8 mouse cellular contexts compared by ENCODE assay signal in genomic region chr6:87042337-87043130, GRCm38 (mm10). TPM values are rescaled to one million over a fixed set of nuclear protein-coding genes. Genes with fewer than 3 reads are reported as not detected.
DNase-seq lines count a peak whose midpoint lies in the region; ATAC-seq and TF ChIP-seq lines count a peak whose summit lies in the region.

Gene Gfpt1 (plus strand): TSS chr6:87042846.

- peak within 1 kb of the TSS; percentile 85 for H3K4me2 ChIP-seq in lung, embryonic 16.5 days (ENCODE audit: low read depth, low read length)

- no peak for TF ChIP-seq RAD21 in MEL (IDR thresholded peaks at IDR 0.05; ENCODE audit: low read depth, low read length)

- H3K9me3 ChIP-seq in MEL (replicated peaks; ENCODE audit: insufficient read depth, low read length) = no peaks in the 10 kb centered on the region
- H3K9me3 ChIP-seq in lung, embryonic 16.5 days (ENCODE audit: control insufficient read depth, low read length) = no peaks in the 10 kb centered on the region

- H3K27ac ChIP-seq in MEL (ENCODE audit: control insufficient read depth, low read depth, low read length) = peak within 1 kb of the TSS; percentile 98
- H3K27ac ChIP-seq in cerebellum, adult 2 months (ENCODE audit: insufficient read depth, low read length) = peak within 1 kb of the TSS; percentile 99
- H3K27ac ChIP-seq in lung, embryonic 16.5 days (ENCODE audit: low read length) = peak within 1 kb of the TSS; percentile 100

- peak within 1 kb of the TSS; percentile 82 to 99 for H3K4me3 ChIP-seq in MEL (ENCODE audit: control insufficient read depth in 1 of 2, insufficient read depth in 1 of 2, low read depth in 2 of 2, low read length in 2 of 2)
- H3K4me3 ChIP-seq in cerebellum, adult 2 months (replicated peaks; ENCODE audit: insufficient read depth, low read depth, low read length) = peak within 1 kb of the TSS; percentile 77
- H3K4me3 ChIP-seq in lung, embryonic 16.5 days (ENCODE audit: low read length) = peak within 1 kb of the TSS; percentile 98

- H3K27me3 ChIP-seq in MEL (ENCODE audit: control insufficient read depth in 1 of 2, insufficient read depth in 2 of 2, low read length in 2 of 2) = no peaks in the 10 kb centered on the region
- no peaks in the 10 kb centered on the region for H3K27me3 ChIP-seq in cerebellum, adult 2 months (ENCODE audit: control insufficient read depth, insufficient read depth, low read length)
- H3K27me3 ChIP-seq in lung, embryonic 16.5 days (ENCODE audit: control insufficient read depth, insufficient read depth, low read depth, low read length) = no peaks in the 10 kb centered on the region

- TF ChIP-seq CTCF in MEL (IDR thresholded peaks at IDR 0.05 in 2 of 3, conservative IDR thresholded peaks at IDR 0.05 in 1 of 3; ENCODE audit: control insufficient read depth in 1 of 3, insufficient read depth in 1 of 3, low read depth in 2 of 3, low read length in 3 of 3, poor library complexity in 1 of 3, severe bottlenecking in 1 of 3) = no peak
- TF ChIP-seq CTCF in cerebellum, adult 2 months (IDR thresholded peaks at IDR 0.05; ENCODE audit: borderline replicate concordance, insufficient read depth, low read depth, low read length) = no peak

- DNase-seq in MEL (ENCODE audit: low read depth, low spot score) = peak; percentile 95
- DNase-seq in cerebellum, adult 2 months = peak; percentile 95 to 96
- DNase-seq in forelimb bud, embryonic 11.5 days (ENCODE audit: low read depth, low spot score) = peak; percentile 93
- DNase-seq in layer of hippocampus, adult 9-10 months (ENCODE audit: low spot score) = peak; percentile 81
- DNase-seq in ovary, postnatal 10 days (ENCODE audit: low spot score) = peak; percentile 88
- DNase-seq in thymus, postnatal 10 days (ENCODE audit: low spot score in 2 of 2) = peak; percentile 93 to 95

- peaks cover 27% of the 10 kb centered on the region for H3K79me2 ChIP-seq in MEL (ENCODE audit: control insufficient read depth, insufficient read depth, low read length, poor library complexity)

- ATAC-seq in hematopoietic stem cell, adult 5-6 weeks (replicated peaks in 1 of 2; ENCODE audit: insufficient read depth in 1 of 2, low FRiP score in 2 of 2, low TSS enrichment in 1 of 2, low read depth in 1 of 2, poor library complexity in 2 of 2, severe bottlenecking in 2 of 2) = peak; percentile 80 to 90
- ATAC-seq in lung, embryonic 16.5 days (ENCODE audit: low read depth) = peak; percentile 98

- WGBS in cerebellum, adult 2 months = under 1% methylated on average over 67 of the region's 68 CpGs
- WGBS in lung, embryonic 16.5 days = 0% methylated on average over 64 of the region's 68 CpGs

- TF ChIP-seq POLR2A in MEL (IDR thresholded peaks at IDR 0.05; ENCODE audit: control insufficient read depth in 1 of 2, insufficient read depth in 1 of 2, low read depth in 1 of 2, low read length in 2 of 2, poor library complexity in 1 of 2) = peak; percentile 88 to 93
- peak; percentile 99 for TF ChIP-seq POLR2A in cerebellum, adult 2 months (IDR thresholded peaks at IDR 0.05; ENCODE audit: borderline replicate concordance, insufficient read depth, low read length)

- TF ChIP-seq EP300 in MEL (IDR thresholded peaks at IDR 0.05; ENCODE audit: low read depth in 1 of 2, low read length in 2 of 2) = no peak; a peak in 1 of 4 replicates

- peaks cover 17 to 34% of the 10 kb centered on the region in 2 experiments for H3K4me1 ChIP-seq in MEL (ENCODE audit: control insufficient read depth in 1 of 2, insufficient read depth in 2 of 2, low read length in 2 of 2)
- peaks cover 6% of the 10 kb centered on the region for H3K4me1 ChIP-seq in cerebellum, adult 2 months (ENCODE audit: control insufficient read depth, insufficient read depth, low read length)
- H3K4me1 ChIP-seq in lung, embryonic 16.5 days (replicated peaks; ENCODE audit: control insufficient read depth, insufficient read depth, low read length) = peaks cover 13% of the 10 kb centered on the region

- H3K9ac ChIP-seq in MEL (ENCODE audit: control insufficient read depth, low read depth, low read length, poor library complexity, severe bottlenecking) = peak within 1 kb of the TSS; percentile 99
- H3K9ac ChIP-seq in lung, embryonic 16.5 days (ENCODE audit: low read length) = peak within 1 kb of the TSS; percentile 98

- peaks cover 7 to 36% of the 10 kb centered on the region in 2 experiments for H3K36me3 ChIP-seq in MEL (ENCODE audit: control insufficient read depth in 1 of 2, insufficient read depth in 2 of 2, low read length in 2 of 2)
- H3K36me3 ChIP-seq in lung, embryonic 16.5 days (ENCODE audit: control insufficient read depth, insufficient read depth, low read length) = no peaks in the 10 kb centered on the region

TF ChIP-seq in MEL, 35 proteins besides CTCF, POLR2A, EP300 and RAD21:
- no peak for TF ChIP-seq MYB (IDR thresholded peaks at IDR 0.05; ENCODE audit: low read depth, low read length)
- no peak; the same call in 1 of the 2 replicates for TF ChIP-seq KAT2A (conservative IDR thresholded peaks at IDR 0.05; ENCODE audit: low read depth, low read length)
- TF ChIP-seq UBTF (IDR thresholded peaks at IDR 0.05; ENCODE audit: borderline replicate concordance, insufficient read depth, low read depth, low read length) = no peak
- no peak for TF ChIP-seq SMC3 (IDR thresholded peaks at IDR 0.05; ENCODE audit: low read depth, low read length)
- TF ChIP-seq JUND (IDR thresholded peaks at IDR 0.05; ENCODE audit: low read depth, low read length) = no peak
- TF ChIP-seq NRF1 (IDR thresholded peaks at IDR 0.05; ENCODE audit: insufficient read depth, low read depth, low read length, poor library complexity, severe bottlenecking) = peak; percentile 81
- TF ChIP-seq RCOR1 (IDR thresholded peaks at IDR 0.05; ENCODE audit: low read depth, low read length) = no peak
- TF ChIP-seq GABPA (IDR thresholded peaks at IDR 0.05; ENCODE audit: low read depth, low read length) = no peak
- TF ChIP-seq E2F4 (IDR thresholded peaks at IDR 0.05; ENCODE audit: borderline replicate concordance, low read depth, low read length) = no peak
- peak; percentile 62; the same call in 1 of the 2 replicates for TF ChIP-seq ZMIZ1 (IDR thresholded peaks at IDR 0.05; ENCODE audit: low read depth, low read length)
- TF ChIP-seq MAX (IDR thresholded peaks at IDR 0.05; ENCODE audit: low read length) = peak; percentile 57
- peak; percentile 56 for TF ChIP-seq TCF12 (IDR thresholded peaks at IDR 0.05; ENCODE audit: low read depth, low read length)
- TF ChIP-seq ZKSCAN1 (IDR thresholded peaks at IDR 0.05; ENCODE audit: low read depth, low read length) = no peak
- no peak for TF ChIP-seq MEF2A (IDR thresholded peaks at IDR 0.05; ENCODE audit: extremely low read depth, insufficient replicate concordance, low read depth, low read length, poor library complexity, severe bottlenecking)
- peak; percentile 79 for TF ChIP-seq MXI1 (IDR thresholded peaks at IDR 0.05; ENCODE audit: low read depth, low read length)
- TF ChIP-seq ZC3H11A (IDR thresholded peaks at IDR 0.05; ENCODE audit: low read depth, low read length) = no peak
- no peak; the same call in 1 of the 2 replicates for TF ChIP-seq MAZ (IDR thresholded peaks at IDR 0.05; ENCODE audit: low read depth, low read length)
- 0 out of 2 replicates have a peak, but pooled peaks have one; percentile 20 for TF ChIP-seq ELF1 (IDR thresholded peaks at IDR 0.05; ENCODE audit: low read depth, low read length)
- no peak for TF ChIP-seq BHLHE40 (IDR thresholded peaks at IDR 0.05; ENCODE audit: borderline replicate concordance, low read depth, low read length)
- peak; percentile 91; the same call in 1 of the 2 replicates for TF ChIP-seq CHD1 (IDR thresholded peaks at IDR 0.05; ENCODE audit: low read depth, low read length)
- peak; percentile 94 for TF ChIP-seq POLR2AphosphoS2 (IDR thresholded peaks at IDR 0.05; ENCODE audit: low read length)
- no peak; the same call in 1 of the 2 replicates for TF ChIP-seq POLR2AphosphoS5 (IDR thresholded peaks at IDR 0.05; ENCODE audit: borderline replicate concordance, low read depth, low read length)
- no peak for TF ChIP-seq ZNF384 (IDR thresholded peaks at IDR 0.05; ENCODE audit: low read depth, low read length)
- TF ChIP-seq USF1 (IDR thresholded peaks at IDR 0.05; ENCODE audit: low read depth, low read length) = peak; percentile 68
- TF ChIP-seq MYC (IDR thresholded peaks at IDR 0.05; ENCODE audit: low read depth, low read length) = no peak; the same call in 1 of the 2 replicates
- peak; percentile 79 for TF ChIP-seq SIN3A (IDR thresholded peaks at IDR 0.05; ENCODE audit: low read length)
- no peak for TF ChIP-seq TAL1 (IDR thresholded peaks at IDR 0.05; ENCODE audit: low read length)
- peak; percentile 91 for TF ChIP-seq NELFE (IDR thresholded peaks at IDR 0.05; ENCODE audit: low read depth, low read length)
- TF ChIP-seq MAFK (IDR thresholded peaks at IDR 0.05; ENCODE audit: borderline replicate concordance, low read depth, low read length) = no peak
- no peak for TF ChIP-seq USF2 (IDR thresholded peaks at IDR 0.05; ENCODE audit: borderline replicate concordance in 1 of 2, insufficient read depth in 1 of 2, low read depth in 1 of 2, low read length in 2 of 2)
- TF ChIP-seq CHD2 (IDR thresholded peaks at IDR 0.05; ENCODE audit: low read length) = no peak
- peak; percentile 76 for TF ChIP-seq TBP (IDR thresholded peaks at IDR 0.05; ENCODE audit: low read depth, low read length)
- TF ChIP-seq GATA1 (IDR thresholded peaks at IDR 0.05; ENCODE audit: low read depth, low read length) = no peak
- 0 out of 2 replicates have a peak, but pooled peaks have one; percentile 38 for TF ChIP-seq ETS1 (IDR thresholded peaks at IDR 0.05; ENCODE audit: low read depth, low read length)
- peak; percentile 61 for TF ChIP-seq HCFC1 (IDR thresholded peaks at IDR 0.05; ENCODE audit: low read depth, low read length)

RNA-seq across cellular contexts. Expression of gene Gfpt1, which starts in this region (rescaled TPM):
- total RNA-seq in MEL (2012; rRNA removed) = 29.6 and 34.4 TPM in 2 replicates
- 10 to 100 TPM; 33.5 to 69.3 TPM for polyA plus RNA-seq in MEL (2012; ENCODE audit: insufficient read depth in 1 of 2, insufficient read length in 2 of 2, low read depth in 1 of 2, low replicate concordance in 2 of 2, missing spikeins in 1 of 2)
- polyA plus RNA-seq in cerebellum, adult 2 months (2012; rRNA removed) = 26.4 and 28.7 TPM in 2 replicates
- 28.0 and 28.5 TPM in 2 replicates for total RNA-seq in hematopoietic stem cell, adult 5-6 weeks (2017)
- 24.1 and 24.5 TPM in 2 replicates for polyA plus RNA-seq in lung, embryonic 16.5 days (2015; fragmentation: Nextera tagmentation; extraction: Ambion mirVana)

Comparison
In these comparisons a context has a peak if more than half of its experiments do, and no peak if none do; other contexts are left out.
1. Peak in every context shown above with its lines: DNase-seq, ATAC-seq, H3K4me3 ChIP-seq and H3K27ac ChIP-seq.